Mouse (Mus musculus) midbrain, embryonic 10.5 days (tissue): ENCODE results near the gene Clpb. TPM values are rescaled to one million over a fixed set of nuclear protein-coding genes. Genes with fewer than 3 reads are reported as not detected.

Experiments used
- DNase-seq: peaks from one replicate; pipeline ENCODE4 v3.0.0-alpha.2; 2017; ENCODE audit warnings: low spot score
- H3K27ac ChIP-seq: fragments of 300-500 bp; sonication (generic); replicated peaks from 2 replicates; pipeline ENCODE4 v1.5.1; 2016; ENCODE audit warnings: mild to moderate bottlenecking
- H3K27me3 ChIP-seq: fragments of 300-500 bp; sonication (generic); 2 replicates; pipeline ENCODE4 v1.6.1; 2016; ENCODE audit warnings: low read depth, mild to moderate bottlenecking; ENCODE audit not compliant: poor library complexity, severe bottlenecking
- H3K36me3 ChIP-seq: fragments of 300-500 bp; sonication (generic); 2 replicates; pipeline ENCODE4 v1.6.1; 2016; ENCODE audit warnings: mild to moderate bottlenecking, moderate library complexity
- H3K4me1 ChIP-seq: fragments of 300-500 bp; sonication (generic); 2 replicates; pipeline ENCODE4 v1.6.1; 2016
- H3K4me3 ChIP-seq: fragments of 300-500 bp; sonication (generic); 2 replicates; pipeline ENCODE4 v1.5.1; 2016; ENCODE audit warnings: mild to moderate bottlenecking, moderate library complexity
- H3K9me3 ChIP-seq: fragments of 300-500 bp; sonication (generic); replicated peaks from 2 replicates; pipeline ENCODE4 v1.6.1; 2016; ENCODE audit warnings: mild to moderate bottlenecking
- WGBS: fragments of 180-500 bp; shearing (Covaris S2); methylation state at CpG from one replicate; pipeline ENCODE4 v1.1.7; 2016; 5-methylcytosine and 5-hydroxymethylcytosine counted together
- polyA plus RNA-seq: library from polyadenylated mRNA; unstranded; fragments of >200 nt; fragmentation: Nextera tagmentation; extraction: Ambion mirVana; gene quantifications from 2 replicates; pipeline ENCODE4 v1.2.1, GENCODE M21; 2016

Clpb gene
- polyA plus RNA-seq, 1 experiment from 2014 or later: 56.3 TPM

GRCm38 (mm10) chr7:101636056-101636455 lies 27.4 kb upstream of the Clpb start:
- Histone ChIP-seq H3K36me3 (no peaks in the 10 kb centered on the region), H3K27me3 (no peaks in the 10 kb centered on the region), H3K9me3 (no peaks in the 10 kb centered on the region), H3K27ac (no peak overlapping the region), H3K4me3 (no peak overlapping the region), H3K4me1 (no peaks in the 10 kb centered on the region)
- WGBS: 89% methylated on average over 2 of the region's 2 CpGs
- no peak for DNase-seq

DNA sequence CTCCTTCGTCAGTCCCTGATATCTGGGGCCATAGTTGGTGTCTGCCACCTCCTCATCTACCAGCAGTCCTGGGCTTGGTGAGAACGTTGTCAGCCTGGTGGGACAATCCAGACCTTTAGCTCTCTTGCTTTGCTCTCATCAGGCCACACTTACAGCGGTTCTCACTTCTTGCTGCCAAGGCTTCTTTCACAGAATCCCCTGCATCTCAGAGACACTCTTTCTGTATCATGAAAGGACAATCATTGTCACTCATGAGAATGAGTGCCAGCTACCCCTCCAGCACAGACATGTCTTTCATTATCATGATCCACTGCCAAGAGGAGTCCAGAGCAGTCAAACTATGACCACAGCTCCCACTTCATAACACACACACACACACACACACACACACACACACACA lies 19.6 kb upstream of the Clpb start:
- WGBS: 88% methylated on average over 3 of the region's 3 CpGs
- H3K4me1 ChIP-seq: no peaks in the 10 kb centered on the region
- no peak overlapping the region for H3K4me3 ChIP-seq
- DNase-seq: no peak
- no peaks in the 10 kb centered on the region for H3K27me3 ChIP-seq
- H3K9me3 ChIP-seq: no peaks in the 10 kb centered on the region
- no peaks in the 10 kb centered on the region for H3K36me3 ChIP-seq
- H3K27ac ChIP-seq: no peak overlapping the region

- Histone ChIP-seq H3K27ac (no peak overlapping the region), H3K9me3 (no peaks in the 10 kb centered on the region), H3K4me3 (no peak overlapping the region), H3K4me1 (no peaks in the 10 kb centered on the region), H3K36me3 (no peaks in the 10 kb centered on the region), H3K27me3 (no peaks in the 10 kb centered on the region)
- DNase-seq: no peak
- WGBS: 81% methylated on average over 9 of the region's 9 CpGs
Measured at GRCm38 (mm10) chr7:101649729-101650128, 13.7 kb upstream of the Clpb start.

DNA sequence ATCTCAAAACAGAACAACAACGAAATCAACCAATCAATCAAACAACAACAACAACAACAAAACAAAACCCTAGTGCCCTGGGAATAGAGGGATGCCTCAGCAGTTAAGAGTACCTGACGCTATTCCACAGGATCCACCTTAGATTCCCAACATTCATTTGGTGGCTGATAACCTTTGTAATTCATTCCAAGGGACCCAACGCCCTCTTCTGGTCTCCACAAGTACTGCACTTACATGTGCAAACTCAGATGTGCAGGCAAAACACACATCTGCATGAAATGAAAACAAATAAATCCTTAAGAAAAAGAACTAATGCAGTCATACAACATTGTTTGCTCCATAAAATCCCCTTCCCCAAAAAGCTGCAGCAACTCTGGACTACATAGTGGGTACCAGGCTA lies 12.9 kb upstream of the Clpb start:
- Histone ChIP-seq H3K27ac (no peak overlapping the region), H3K9me3 (no peaks in the 10 kb centered on the region), H3K4me1 (no peaks in the 10 kb centered on the region), H3K27me3 (no peaks in the 10 kb centered on the region), H3K36me3 (no peaks in the 10 kb centered on the region), H3K4me3 (no peak overlapping the region)
- 36% methylated on average over 3 of the region's 3 CpGs for WGBS
- no peak for DNase-seq

- no peaks in the 10 kb centered on the region for H3K4me1 ChIP-seq
- peak; percentile 24 for DNase-seq
- H3K36me3 ChIP-seq: no peaks in the 10 kb centered on the region
- no peak overlapping the region for H3K4me3 ChIP-seq
- no peaks in the 10 kb centered on the region for H3K27me3 ChIP-seq
- 66% methylated on average over 10 of the region's 10 CpGs for WGBS
- H3K27ac ChIP-seq: no peak overlapping the region
- H3K9me3 ChIP-seq: no peaks in the 10 kb centered on the region
Measured at GRCm38 (mm10) chr7:101653681-101654209, 9.7 kb upstream of the Clpb start.

- no peak overlapping the region for H3K4me3 ChIP-seq
- no peaks in the 10 kb centered on the region for H3K4me1 ChIP-seq
- no peaks in the 10 kb centered on the region for H3K9me3 ChIP-seq
- DNase-seq: no peak
- H3K27me3 ChIP-seq: no peaks in the 10 kb centered on the region
- no peak overlapping the region for H3K27ac ChIP-seq
- WGBS: 80% methylated on average over 4 of the region's 4 CpGs
- H3K36me3 ChIP-seq: no peaks in the 10 kb centered on the region
Measured at GRCm38 (mm10) chr7:101654936-101655335, 8.5 kb upstream of the Clpb start.

DNA sequence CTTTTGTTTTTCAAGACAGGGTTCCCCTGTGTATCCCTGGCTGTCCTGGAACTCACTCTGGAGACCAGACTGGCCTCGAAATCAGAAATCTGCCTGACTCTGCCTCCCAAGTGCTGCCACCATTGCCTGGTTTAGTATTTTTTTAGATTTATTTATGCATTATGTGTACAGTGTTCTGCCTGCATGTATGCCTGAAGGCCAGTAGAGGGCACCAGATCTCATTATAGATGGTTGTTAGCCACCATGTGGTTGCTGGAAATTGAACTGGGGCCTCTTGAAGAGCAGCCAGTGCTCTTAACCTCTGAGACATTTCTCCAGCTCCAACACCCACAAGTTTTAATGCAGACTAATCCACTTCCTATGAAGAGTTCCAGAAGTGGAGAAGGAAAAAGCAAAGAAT lies 1.4 kb upstream of the Clpb start:
- WGBS: 69% methylated on average over 1 of the region's 1 CpGs
- Histone ChIP-seq H3K4me1 (peaks cover 24% of the 10 kb centered on the region), H3K36me3 (no peaks in the 10 kb centered on the region), H3K27ac (no peak overlapping the region), H3K4me3 (no peak overlapping the region), H3K27me3 (no peaks in the 10 kb centered on the region), H3K9me3 (no peaks in the 10 kb centered on the region)
- DNase-seq: no peak

- WGBS: 10% methylated on average over 3 of the region's 3 CpGs
- H3K36me3 ChIP-seq: peaks cover 15% of the 10 kb centered on the region
- DNase-seq: peak; percentile 62
- no peaks in the 10 kb centered on the region for H3K9me3 ChIP-seq
- H3K27me3 ChIP-seq: no peaks in the 10 kb centered on the region
- H3K4me1 ChIP-seq: peaks cover 30% of the 10 kb centered on the region
- H3K27ac ChIP-seq: 0 out of 2 replicates have a peak overlapping the region, but pooled peaks have one; percentile 13
- no peak overlapping the region for H3K4me3 ChIP-seq
Measured at GRCm38 (mm10) chr7:101666581-101666980, 3.1 kb downstream of the Clpb start.

GRCm38 (mm10) chr7:101671601-101672280 lies 8.3 kb downstream of the Clpb start:
- H3K27me3 ChIP-seq: no peaks in the 10 kb centered on the region
- peaks cover 15% of the 10 kb centered on the region for H3K36me3 ChIP-seq
- H3K27ac ChIP-seq: no peak overlapping the region
- H3K9me3 ChIP-seq: no peaks in the 10 kb centered on the region
- no peak for DNase-seq
- H3K4me1 ChIP-seq: peaks cover 50% of the 10 kb centered on the region
- H3K4me3 ChIP-seq: no peak overlapping the region
- WGBS: 74% methylated on average over 5 of the region's 5 CpGs

DNA sequence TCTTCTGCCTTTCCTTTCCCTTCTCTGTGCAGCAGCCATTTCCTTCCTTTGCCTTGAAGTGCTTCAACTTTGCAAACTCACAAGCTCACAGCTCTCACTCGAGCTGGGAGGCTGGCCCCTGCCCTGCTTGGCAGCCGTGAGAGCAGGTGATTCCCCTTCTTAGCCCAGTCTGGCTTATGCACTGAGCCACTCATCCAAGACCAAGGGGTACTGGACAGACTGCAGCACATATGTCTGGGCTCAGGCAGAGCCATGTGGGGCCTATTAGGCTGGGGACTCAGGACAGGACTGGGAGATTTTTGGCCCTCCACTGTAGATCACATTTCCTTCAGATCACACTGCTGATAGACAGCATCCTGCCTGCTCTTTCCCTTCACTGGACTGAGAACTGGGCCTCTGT lies 10.1 kb downstream of the Clpb start:
- no peaks in the 10 kb centered on the region for H3K9me3 ChIP-seq
- H3K36me3 ChIP-seq: peaks cover 12% of the 10 kb centered on the region
- H3K4me1 ChIP-seq: peaks cover 59% of the 10 kb centered on the region
- WGBS: 44% methylated on average over 2 of the region's 2 CpGs
- H3K4me3 ChIP-seq: no peak overlapping the region
- H3K27ac ChIP-seq: 0 out of 2 replicates have a peak overlapping the region, but pooled peaks have one; percentile 3
- H3K27me3 ChIP-seq: no peaks in the 10 kb centered on the region
- no peak for DNase-seq

DNA sequence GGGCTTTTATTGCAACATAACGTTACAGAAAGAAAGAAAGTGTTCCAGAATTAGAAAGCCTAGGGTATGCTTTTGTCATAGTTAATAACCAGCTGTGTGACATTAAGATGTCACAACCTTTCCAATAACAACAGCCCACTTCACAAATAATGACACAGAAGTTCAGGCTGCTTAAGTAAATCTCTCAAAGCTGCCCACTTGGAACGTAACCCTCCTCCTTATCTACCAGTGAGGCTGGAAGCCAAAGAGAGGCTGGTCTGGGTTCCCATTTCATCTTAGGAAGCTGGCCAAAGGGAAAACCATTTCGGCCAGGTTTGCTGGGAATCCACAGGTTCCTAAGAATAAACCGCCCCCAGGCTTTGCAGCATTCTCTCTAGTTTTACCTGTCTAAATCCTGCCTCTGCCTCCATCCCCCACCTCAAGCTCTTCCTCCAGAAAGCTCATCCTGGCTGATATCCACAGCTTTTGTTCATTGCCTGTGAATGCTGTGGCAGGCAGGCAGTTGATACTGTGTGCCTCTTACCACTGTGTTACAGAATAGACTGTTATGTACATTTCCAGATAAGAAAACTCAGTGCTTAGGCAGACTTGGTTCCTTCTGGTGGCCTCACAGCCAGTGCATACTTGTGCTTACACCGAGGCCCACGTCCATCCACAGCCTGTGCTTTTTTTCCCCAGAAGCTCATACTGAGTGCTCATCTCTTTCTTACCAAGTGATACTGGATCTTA lies 12.8 kb downstream of the Clpb start:
- Histone ChIP-seq H3K9me3 (no peaks in the 10 kb centered on the region), H3K36me3 (no peaks in the 10 kb centered on the region), H3K4me3 (0 out of 2 replicates have a peak overlapping the region, but pooled peaks have one; percentile 1), H3K27me3 (0 out of 2 replicates have a peak, but pooled peaks cover 6% of the 10 kb centered on the region), H3K27ac (peak overlapping the region; percentile 87), H3K4me1 (peaks cover 76% of the 10 kb centered on the region)
- no peak for DNase-seq
- 30% methylated on average over 6 of the region's 6 CpGs for WGBS

DNA sequence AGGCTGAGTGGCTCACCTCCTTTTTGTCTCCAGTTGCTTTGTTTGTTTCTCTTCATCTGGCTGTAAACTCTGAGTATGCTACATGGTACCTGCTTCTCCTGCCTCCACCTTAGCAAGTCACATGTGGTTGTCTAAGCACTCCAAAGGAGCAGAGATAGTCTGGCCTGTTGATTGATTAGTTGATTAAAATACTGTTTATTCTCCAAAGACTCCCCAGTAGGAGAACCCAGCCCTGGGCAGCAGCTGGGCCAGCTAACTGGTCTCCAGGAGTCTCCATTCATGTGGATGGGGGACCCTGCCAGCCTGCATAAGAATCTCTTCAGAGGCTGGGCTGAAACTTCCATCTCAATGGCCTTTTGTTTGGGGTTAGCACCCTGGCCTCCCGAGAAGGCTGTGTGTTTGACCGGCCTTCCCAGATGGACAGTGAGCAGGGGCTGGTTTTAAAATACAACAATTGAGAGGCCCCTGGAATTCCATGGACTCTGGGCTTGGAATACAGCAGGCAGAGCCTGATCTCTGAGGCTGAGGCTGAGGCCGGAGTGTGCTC lies 13.4 kb downstream of the Clpb start:
- peaks cover 83% of the 10 kb centered on the region for H3K4me1 ChIP-seq
- peak overlapping the region; percentile 87 for H3K27ac ChIP-seq
- H3K9me3 ChIP-seq: no peaks in the 10 kb centered on the region
- H3K4me3 ChIP-seq: 0 out of 2 replicates have a peak overlapping the region, but pooled peaks have one; percentile 1
- 0 out of 2 replicates have a peak, but pooled peaks cover 6% of the 10 kb centered on the region for H3K27me3 ChIP-seq
- no peaks in the 10 kb centered on the region for H3K36me3 ChIP-seq
- DNase-seq: peak; percentile 68
- WGBS: 5% methylated on average over 3 of the region's 3 CpGs

GRCm38 (mm10) chr7:101679591-101679990 lies 16.2 kb downstream of the Clpb start:
- peaks cover 91% of the 10 kb centered on the region for H3K4me1 ChIP-seq
- peak; percentile 73 for DNase-seq
- no peaks in the 10 kb centered on the region for H3K36me3 ChIP-seq
- 0 out of 2 replicates have a peak, but pooled peaks cover 7% of the 10 kb centered on the region for H3K27me3 ChIP-seq
- 10% methylated on average over 7 of the region's 7 CpGs for WGBS
- H3K9me3 ChIP-seq: no peaks in the 10 kb centered on the region
- H3K4me3 ChIP-seq: no peak overlapping the region
- no peak overlapping the region for H3K27ac ChIP-seq
